Mouse (Mus musculus) kidney, postnatal 0 days (tissue): ENCODE measurements around the gene Kctd18. TPM values are rescaled to one million over a fixed set of nuclear protein-coding genes. Genes with fewer than 3 reads are reported as not detected.
"Not testable (repeated sequence)": the region's sequence is repeated elsewhere in the genome, so short reads cannot be mapped to it uniquely, and the experiment has no call there.

Experiments used
- ATAC-seq: fragments of 200-750 bp; cut with Nextera tagmentation; replicated peaks from 2 replicates; pipeline ENCODE4 v1.8.0; 2017; ENCODE audit warnings: low read depth, moderate number of reproducible peaks, moderate TSS enrichment, moderate library complexity; ENCODE audit not compliant: low FRiP score
- DNase-seq: peaks from one replicate; pipeline ENCODE4 v3.0.0-alpha.2; 2016; ENCODE audit warnings: low spot score
- H3K27ac ChIP-seq: fragments of 300-500 bp; sonication (generic); 2 replicates; pipeline ENCODE4 v1.5.1; 2014; ENCODE audit warnings: mild to moderate bottlenecking
- H3K27me3 ChIP-seq: fragments of 300-500 bp; sonication (generic); 2 replicates; pipeline ENCODE4 v1.6.1; 2014; ENCODE audit warnings: low read length, mixed read lengths; ENCODE audit not compliant: insufficient read depth
- H3K36me3 ChIP-seq: fragments of 300-500 bp; sonication (generic); 2 replicates; pipeline ENCODE4 v1.6.1; 2014; ENCODE audit warnings: low read length, mixed read lengths; ENCODE audit not compliant: insufficient read depth
- H3K4me1 ChIP-seq: fragments of 300-500 bp; sonication (generic); replicated peaks from 2 replicates; pipeline ENCODE4 v1.6.1; 2014; ENCODE audit warnings: antibody characterized with exemption, low read length, mixed read lengths; ENCODE audit not compliant: insufficient read depth
- H3K4me2 ChIP-seq: fragments of 300-500 bp; sonication (generic); 2 replicates; pipeline ENCODE4 v1.6.1; 2014; ENCODE audit warnings: mild to moderate bottlenecking, low read length, moderate library complexity, mixed read lengths
- H3K4me3 ChIP-seq: fragments of 300-500 bp; sonication (generic); replicated peaks from 2 replicates; pipeline ENCODE4 v1.5.1; 2014; ENCODE audit warnings: low read depth, low read length
- H3K9ac ChIP-seq: fragments of 300-500 bp; sonication (generic); 2 replicates; pipeline ENCODE4 v1.6.1; 2014; ENCODE audit warnings: low read depth, low read length
- H3K9me3 ChIP-seq: fragments of 300-500 bp; sonication (generic); replicated peaks from 2 replicates; pipeline ENCODE4 v1.6.1; 2016; ENCODE audit warnings: low read length, inconsistent platforms, mixed read lengths
- CTCF ChIP-seq: IDR thresholded peaks from 2 replicates; pipeline ENCODE4 v1.5.1; 2016; ENCODE audit warnings: antibody characterized with exemption, low read depth, mild to moderate bottlenecking, moderate library complexity
- WGBS: fragments of 180-500 bp; shearing (Covaris S2); extraction: QIAGEN DNeasy Blood & Tissue Kit; methylation state at CpG from one replicate; pipeline ENCODE4 v1.1.7; 2014; 5-methylcytosine and 5-hydroxymethylcytosine counted together
- polyA plus RNA-seq: library from polyadenylated mRNA; unstranded; fragments of >200 nt; fragmentation: Nextera tagmentation; extraction: Ambion mirVana; gene quantifications from 2 replicates; pipeline ENCODE4 v1.2.1, GENCODE M21; 2015

The Kctd18 gene
- polyA plus RNA-seq, 1 experiment from 2014 or later: 12.0 TPM

DNA sequence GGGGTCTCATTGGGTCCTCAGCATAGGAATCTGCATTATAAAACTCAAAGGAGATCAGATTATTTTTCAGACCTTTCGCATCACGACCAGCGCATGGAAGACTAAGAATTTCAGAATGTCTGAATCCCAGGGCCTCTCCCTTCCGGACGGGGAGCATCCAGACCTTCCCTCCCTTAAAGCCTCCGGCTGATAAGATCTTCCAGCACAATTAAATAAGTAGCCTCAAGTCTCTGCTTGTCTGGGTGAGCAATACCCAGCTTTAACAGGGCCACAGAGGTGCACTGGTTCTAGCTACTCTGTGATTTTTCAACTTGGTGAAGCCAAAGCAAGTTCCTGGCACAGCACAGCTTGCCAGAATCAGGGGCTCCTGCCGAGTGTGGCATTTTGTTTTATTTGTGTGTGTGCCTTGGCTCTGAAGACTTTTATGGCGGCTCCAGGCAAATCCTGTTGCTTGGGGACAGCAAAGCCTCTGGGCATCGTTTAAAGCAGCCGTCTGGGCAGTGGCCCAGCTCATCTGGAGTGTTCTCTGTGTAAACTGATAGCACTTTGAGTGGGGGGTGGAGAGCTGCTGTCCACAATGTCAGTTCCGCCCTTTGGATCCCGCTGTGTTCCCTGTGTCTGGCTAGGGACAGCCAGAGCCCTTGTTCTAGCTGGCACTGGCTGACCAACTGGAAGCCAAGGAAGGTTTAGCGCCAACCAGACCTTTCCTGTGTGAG lies 11.6 kb upstream of the Kctd18 start:
- DNase-seq (peak; percentile 80), ATAC-seq (peak; percentile 50; the same call in 1 of the 2 replicates)
- Histone ChIP-seq H3K4me1 (no peaks in the 10 kb centered on the region), H3K4me3 (peak overlapping the region; percentile 27), H3K27me3 (no peaks in the 10 kb centered on the region), H3K36me3 (no peaks in the 10 kb centered on the region; the same call in 1 of the 2 replicates), H3K9me3 (no peaks in the 10 kb centered on the region), H3K9ac (no peak overlapping the region), H3K27ac (no peak overlapping the region), H3K4me2 (peak overlapping the region; percentile 55)
- no peak for TF ChIP-seq CTCF
- WGBS: 25% methylated on average over 13 of the region's 13 CpGs

DNA sequence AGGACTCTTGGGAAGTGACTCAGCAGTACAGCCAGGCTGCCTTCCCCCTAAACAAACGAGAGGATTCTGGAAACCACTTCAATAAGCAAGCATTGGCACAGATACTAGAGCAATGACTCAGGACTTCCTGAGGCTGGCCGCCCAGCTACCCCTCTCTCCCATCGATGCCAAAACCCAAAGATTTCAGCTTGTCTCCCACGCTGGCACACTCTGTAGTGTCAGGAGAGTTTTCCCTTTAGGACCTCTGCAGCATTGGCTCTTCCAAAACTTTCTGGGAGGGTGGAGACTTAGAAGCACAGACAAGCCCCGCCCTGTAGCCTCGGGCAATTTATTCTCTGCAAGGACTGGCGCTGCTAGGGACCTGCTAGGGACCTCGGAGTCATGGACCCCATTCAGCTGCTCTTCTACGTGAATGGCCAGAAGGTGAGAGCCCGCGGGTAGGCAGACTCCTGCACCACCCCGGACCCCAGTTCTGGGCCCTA lies 10.9 kb upstream of the Kctd18 start, which contains the start of gene Aox1:
Aox1 (plus strand) TSS at position 296 of the 482 bp plus-strand sequence.
- Histone ChIP-seq H3K4me3 (peak within 1 kb of the TSS; percentile 27), H3K27ac (no peak within 1 kb of the TSS), H3K4me2 (peak within 1 kb of the TSS; percentile 55), H3K36me3 (no peaks in the 10 kb centered on the region; the same call in 1 of the 2 replicates), H3K9me3 (no peaks in the 10 kb centered on the region), H3K4me1 (no peaks in the 10 kb centered on the region), H3K27me3 (no peaks in the 10 kb centered on the region), H3K9ac (no peak within 1 kb of the TSS)
- DNase-seq: peak; percentile 66
- ATAC-seq: peak; percentile 79
- TF ChIP-seq CTCF: no peak
- 10% methylated on average over 12 of the region's 12 CpGs for WGBS

DNA sequence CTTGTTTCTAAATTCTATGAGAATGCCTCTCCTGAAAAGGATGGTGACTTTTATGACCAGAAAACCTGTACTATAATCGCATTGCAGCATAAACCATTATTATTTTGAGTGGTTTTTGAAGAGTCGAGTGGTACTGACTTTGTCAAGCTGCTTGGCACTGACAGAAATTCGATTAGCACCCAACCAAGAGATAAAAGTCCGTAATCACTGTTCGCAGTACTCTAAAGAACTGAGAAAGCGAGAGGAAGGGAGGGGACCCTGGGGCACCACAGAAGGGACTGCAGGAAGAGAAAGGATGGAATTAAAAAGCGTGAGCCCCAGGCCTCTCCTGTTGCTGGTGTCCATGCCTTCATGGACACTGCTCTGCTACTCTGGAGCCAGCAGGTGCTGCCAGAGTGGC lies 9.0 kb upstream of the Kctd18 start:
- no peaks in the 10 kb centered on the region for H3K27me3 ChIP-seq
- no peak for DNase-seq

DNA sequence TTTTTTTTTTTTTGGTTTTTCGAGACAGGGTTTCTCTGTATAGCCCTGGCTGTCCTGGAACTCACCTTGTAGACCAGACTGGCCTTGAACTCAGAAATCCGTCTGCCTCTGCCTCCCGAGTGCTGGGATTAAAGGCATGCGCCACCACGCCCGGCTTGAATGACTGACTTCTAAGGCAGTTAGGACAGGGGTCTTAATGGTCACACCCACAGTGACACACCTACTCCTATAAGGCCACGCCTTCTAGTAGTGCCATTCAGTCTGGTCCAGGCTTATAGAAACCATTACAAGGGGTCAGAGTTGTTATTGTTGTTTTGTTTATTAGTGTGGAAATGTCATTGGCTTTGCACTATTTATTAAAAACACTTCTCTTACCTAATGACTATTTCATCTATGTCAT lies 12.4 kb downstream of the Kctd18 start:
- not testable (repeated sequence) for H3K36me3 ChIP-seq, H3K9me3 ChIP-seq, H3K4me2 ChIP-seq, H3K27me3 ChIP-seq, ATAC-seq, DNase-seq, H3K4me1 ChIP-seq, H3K4me3 ChIP-seq, H3K9ac ChIP-seq, H3K27ac ChIP-seq
- 95% methylated on average over 7 of the region's 7 CpGs for WGBS

More for the DNA sequence above, 9.0 kb upstream of the Kctd18 start:
- no peaks in the 10 kb centered on the region for H3K9me3 ChIP-seq
- no peaks in the 10 kb centered on the region for H3K4me1 ChIP-seq
- no peak for ATAC-seq
- no peak overlapping the region for H3K9ac ChIP-seq
- 91% methylated on average over 7 of the region's 7 CpGs for WGBS
- no peak overlapping the region for H3K27ac ChIP-seq
- no peak overlapping the region for H3K4me3 ChIP-seq
- no peaks in the 10 kb centered on the region; the same call in 1 of the 2 replicates for H3K36me3 ChIP-seq
- no peak for TF ChIP-seq CTCF
- no peak overlapping the region for H3K4me2 ChIP-seq

DNA sequence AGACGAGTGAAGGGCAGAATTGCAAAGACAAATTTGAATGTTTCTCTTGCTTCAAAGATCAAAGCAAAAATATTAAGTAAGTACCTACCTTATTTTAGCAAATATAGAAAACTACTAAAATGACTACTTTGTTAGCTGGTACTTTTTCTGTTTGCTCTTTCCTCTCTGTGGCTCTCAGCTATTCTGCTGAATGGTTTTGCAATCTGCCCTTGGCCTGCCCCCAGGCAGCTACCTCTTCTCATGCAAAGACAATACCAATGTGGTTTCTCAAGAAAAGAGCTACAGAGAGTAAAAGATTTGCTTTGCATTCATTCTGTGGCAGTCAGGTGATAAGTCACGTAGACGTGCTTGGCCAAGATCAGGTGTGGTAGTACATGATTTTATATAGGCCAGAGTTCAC lies 20.6 kb downstream of the Kctd18 start:
- Histone ChIP-seq H3K4me1 (0 out of 2 replicates have a peak, but pooled peaks cover 8% of the 10 kb centered on the region), H3K36me3 (peaks cover 3% of the 10 kb centered on the region; the same call in 1 of the 2 replicates), H3K9ac (no peak overlapping the region), H3K27ac (no peak overlapping the region), H3K27me3 (no peaks in the 10 kb centered on the region), H3K9me3 (no peaks in the 10 kb centered on the region), H3K4me3 (no peak overlapping the region), H3K4me2 (no peak overlapping the region)
- no peak for ATAC-seq
- no peak for TF ChIP-seq CTCF
- no peak for DNase-seq
- WGBS: 76% methylated on average over 3 of the region's 3 CpGs

DNA sequence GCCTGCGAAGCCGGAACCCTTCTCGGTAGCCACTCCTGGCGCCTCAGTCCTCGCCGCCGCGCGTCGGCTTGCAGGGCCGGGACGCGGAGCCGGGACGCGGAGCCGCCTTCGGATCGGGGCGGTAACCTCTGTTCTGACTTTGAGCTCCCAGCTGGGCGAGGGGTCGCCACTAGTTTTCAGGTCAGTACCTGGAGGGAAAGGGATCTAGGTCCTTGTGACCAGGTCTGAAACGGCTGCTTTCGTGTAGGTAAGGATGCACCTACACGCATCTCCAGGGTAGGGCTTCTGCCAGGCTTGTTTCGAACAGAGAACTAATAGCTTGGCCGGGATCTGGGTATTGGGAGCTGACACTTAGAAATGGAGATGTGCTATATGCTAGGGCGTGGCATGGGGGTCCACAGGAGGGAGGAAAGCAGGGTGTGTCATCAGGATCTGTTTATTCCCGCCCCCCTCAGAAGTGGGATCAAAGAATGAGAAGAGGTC lies 22.6 kb downstream of the Kctd18 start:
- H3K27me3 ChIP-seq: no peaks in the 10 kb centered on the region
- peak; percentile 51 for ATAC-seq
- TF ChIP-seq CTCF: no peak

More for the DNA sequence above, 22.6 kb downstream of the Kctd18 start:
- under 1% methylated on average over 29 of the region's 29 CpGs for WGBS
- Histone ChIP-seq H3K27ac (0 out of 2 replicates have a peak overlapping the region, but pooled peaks have one; percentile 55), H3K4me2 (peak overlapping the region; percentile 65), H3K4me1 (0 out of 2 replicates have a peak, but pooled peaks cover 8% of the 10 kb centered on the region), H3K9ac (peak overlapping the region; percentile 60), H3K4me3 (peak overlapping the region; percentile 83), H3K9me3 (no peaks in the 10 kb centered on the region), H3K36me3 (no peaks in the 10 kb centered on the region)
- DNase-seq: no peak
